Mouse (Mus musculus) spleen, adult 2 months (tissue): ENCODE measurements around the gene Notch1. TPM values are rescaled to one million over a fixed set of nuclear protein-coding genes. Genes with fewer than 3 reads are reported as not detected.

Experiments
- DNase-seq, 2 experiments: peaks; one replicate each; pipeline versions ENCODE4 v3.0.0 to v3.0.0-alpha.2; 2012 to 2021; ENCODE audit warnings: low spot score in 2 of 2, low read depth in 1 of 2
- H3K27ac ChIP-seq: fragments of 200-500 bp; 2 replicates; pipeline ENCODE4 v1.5.1; 2012; ENCODE audit warnings: low read length, inconsistent platforms; ENCODE audit not compliant: insufficient read depth
- H3K27me3 ChIP-seq: fragments of 200-500 bp; 2 replicates; pipeline ENCODE4 v1.6.1; 2012; ENCODE audit warnings: mild to moderate bottlenecking, moderate library complexity, low read length, inconsistent platforms; ENCODE audit not compliant: control insufficient read depth, insufficient read depth
- H3K36me3 ChIP-seq: fragments of 200-500 bp; 2 replicates; pipeline ENCODE4 v1.6.1; 2012; ENCODE audit warnings: mild to moderate bottlenecking, low read length, inconsistent platforms; ENCODE audit not compliant: control insufficient read depth, insufficient read depth
- H3K4me1 ChIP-seq: fragments of 200-500 bp; 2 replicates; pipeline ENCODE4 v1.6.1; 2011; ENCODE audit warnings: inconsistent platforms; ENCODE audit not compliant: control insufficient read depth, insufficient read depth, insufficient read length
- H3K4me3 ChIP-seq: fragments of 200-500 bp; 2 replicates; pipeline ENCODE4 v1.5.1; 2011; ENCODE audit warnings: mild to moderate bottlenecking, inconsistent platforms; ENCODE audit not compliant: insufficient read depth, insufficient read length; ENCODE audit errors: extremely low read depth
- CTCF ChIP-seq: fragments of 200-500 bp; IDR thresholded peaks from 2 replicates; pipeline ENCODE4 v1.5.1; 2011; ENCODE audit warnings: mild to moderate bottlenecking, inconsistent platforms; ENCODE audit not compliant: insufficient read depth, insufficient read length, insufficient replicate concordance; ENCODE audit errors: extremely low read depth
- POLR2A ChIP-seq: fragments of 200-500 bp; IDR thresholded peaks from 2 replicates; pipeline ENCODE4 v1.6.1; 2011; ENCODE audit warnings: low read depth, low read length, inconsistent platforms
- WGBS: fragments of 180-500 bp; shearing (Covaris S2); methylation state at CpG from one replicate; pipeline ENCODE4 v1.1.7; 2018; 5-methylcytosine and 5-hydroxymethylcytosine counted together
- polyA plus RNA-seq: library from polyadenylated mRNA; depleted of rRNA; stranded (reverse); fragments of >200 nt; gene quantifications from 2 replicates; pipeline ENCODE4 v1.2.3, GENCODE M21; 2012

Gene Notch1
- polyA plus RNA-seq, 1 experiment: 34.6 TPM

DNA sequence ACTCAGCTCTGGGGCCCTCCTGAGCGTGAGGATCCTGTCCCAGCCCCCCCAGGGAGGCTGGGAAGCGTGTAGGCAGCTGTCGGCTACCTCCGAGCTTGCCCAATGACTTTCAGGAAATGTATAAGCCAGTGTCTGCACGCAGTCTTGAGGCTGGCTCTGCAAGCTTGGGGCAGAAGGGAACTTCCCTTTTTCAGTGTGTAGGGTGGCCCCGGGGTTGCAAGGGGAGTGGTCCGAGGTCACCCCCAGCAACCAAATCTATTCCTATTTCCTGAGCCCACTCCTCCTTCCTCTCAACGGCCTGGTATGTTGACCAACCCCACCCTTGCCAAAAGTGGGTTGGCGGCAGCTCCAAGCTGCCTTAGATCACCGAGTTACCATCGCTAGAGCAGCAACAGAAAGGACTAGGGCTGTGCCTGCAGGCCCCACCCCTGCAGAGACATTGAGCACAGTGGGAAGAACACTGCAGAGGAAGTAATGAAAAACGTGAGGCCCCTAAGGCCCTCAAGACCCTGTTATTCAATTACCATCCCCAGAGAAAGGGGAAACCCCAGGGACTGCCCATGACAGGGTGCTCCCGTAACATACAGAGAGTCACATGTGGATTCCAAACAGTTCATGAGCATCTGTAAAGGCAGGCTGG lies 33.1 kb downstream of the Notch1 start:
- H3K4me1 ChIP-seq: peaks cover 47% of the 10 kb centered on the region
- H3K27me3 ChIP-seq: no peaks in the 10 kb centered on the region
- 5% methylated on average over 13 of the region's 13 CpGs for WGBS
- H3K27ac ChIP-seq: peak overlapping the region; percentile 68
- peak overlapping the region; percentile 39; the same call in 1 of the 2 replicates for H3K4me3 ChIP-seq
- peaks cover 14% of the 10 kb centered on the region for H3K36me3 ChIP-seq
- DNase-seq: peak in 1 of 2 experiments; percentile 60
- TF ChIP-seq CTCF: no peak

DNA sequence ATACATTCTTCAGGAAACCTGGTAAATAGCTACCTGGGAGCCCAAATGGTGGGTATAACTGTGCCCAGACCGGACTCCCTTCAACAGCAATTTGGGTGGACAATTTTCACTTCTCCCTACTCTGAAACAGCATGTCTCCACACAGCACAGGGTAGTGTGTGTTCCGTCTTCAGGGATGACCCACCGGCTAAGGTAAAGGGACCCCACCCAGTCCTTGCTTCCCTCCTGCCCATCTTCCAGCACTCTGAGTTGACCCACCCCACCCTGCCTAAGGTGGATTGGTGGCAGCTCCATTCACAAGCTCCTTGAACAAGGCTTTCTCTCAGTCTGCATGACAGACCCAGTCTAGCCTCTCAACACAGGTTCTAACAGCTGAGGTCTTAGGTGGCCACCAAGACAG lies 33.6 kb downstream of the Notch1 start:
- DNase-seq: no peak
- Histone ChIP-seq H3K4me3 (no peak overlapping the region), H3K27ac (peak overlapping the region; percentile 68), H3K36me3 (peaks cover 18% of the 10 kb centered on the region), H3K4me1 (peaks cover 42% of the 10 kb centered on the region), H3K27me3 (no peaks in the 10 kb centered on the region)
- no peak for TF ChIP-seq CTCF
- no peak for TF ChIP-seq POLR2A
- WGBS: 60% methylated on average over 3 of the region's 3 CpGs

DNA sequence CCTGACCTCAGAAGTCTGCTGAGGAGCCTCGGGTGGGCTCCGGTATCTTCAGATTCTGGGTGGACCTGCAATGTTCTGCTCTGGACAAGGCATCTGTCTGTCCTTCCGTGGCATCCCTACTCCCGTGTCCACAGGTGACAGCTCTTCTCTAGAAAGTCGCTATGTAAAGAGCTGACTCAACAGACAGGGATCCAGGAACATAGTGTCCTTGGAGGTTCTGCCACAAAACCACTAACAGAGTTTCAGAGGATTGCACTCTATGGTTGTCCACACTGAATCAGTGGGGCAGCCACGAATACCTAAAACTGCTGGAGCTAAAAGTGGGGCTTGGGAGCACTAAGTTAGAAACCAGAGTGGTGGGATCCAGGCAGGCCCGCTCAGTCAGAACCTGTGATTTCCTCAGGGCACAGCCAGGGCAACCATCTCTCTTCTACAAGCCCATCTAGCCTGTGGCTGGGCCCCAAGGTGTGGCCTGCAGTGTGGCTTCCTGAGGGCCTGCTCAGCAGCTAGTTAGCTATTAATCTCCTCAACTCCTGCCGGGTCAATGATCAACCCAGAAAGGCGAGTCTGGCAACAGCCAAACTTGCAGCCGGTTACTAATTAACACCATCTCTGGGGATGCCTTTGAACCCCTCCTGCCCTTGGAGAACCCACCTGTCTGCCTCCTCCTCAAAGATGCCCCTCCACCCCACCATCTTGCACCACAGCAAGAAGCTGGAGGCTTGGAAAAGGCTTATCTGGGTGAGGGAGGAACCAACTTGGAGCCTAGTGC lies 34.6 kb downstream of the Notch1 start:
- no peaks in the 10 kb centered on the region for H3K27me3 ChIP-seq
- no peak overlapping the region for H3K4me3 ChIP-seq
- H3K36me3 ChIP-seq: peaks cover 25% of the 10 kb centered on the region
- DNase-seq: no peak
- H3K27ac ChIP-seq: no peak overlapping the region
- WGBS: 88% methylated on average over 10 of the region's 10 CpGs
- TF ChIP-seq CTCF: no peak
- no peak for TF ChIP-seq POLR2A
- H3K4me1 ChIP-seq: peaks cover 33% of the 10 kb centered on the region; the same call in 1 of the 2 replicates

DNA sequence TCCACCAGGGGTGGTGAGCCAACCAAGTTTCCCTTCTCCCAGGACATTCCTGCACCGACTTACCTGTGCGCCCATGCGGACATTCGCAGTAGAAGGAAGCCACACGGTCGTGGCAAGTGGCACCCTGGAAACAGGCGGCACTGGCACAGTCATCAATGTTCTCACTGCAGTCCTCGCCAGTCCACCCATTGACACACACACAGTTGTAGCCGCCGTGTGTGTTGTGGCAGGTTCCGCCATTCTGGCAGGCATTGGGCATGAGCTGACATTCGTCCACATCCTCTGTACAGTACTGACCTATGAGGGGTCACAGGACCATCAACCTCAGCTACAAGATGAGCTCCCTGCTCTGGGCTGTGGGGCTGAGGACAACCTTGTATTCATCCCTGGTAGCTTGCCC lies 35.6 kb downstream of the Notch1 start:
- H3K27me3 ChIP-seq: no peaks in the 10 kb centered on the region
- peaks cover 24% of the 10 kb centered on the region; the same call in 1 of the 2 replicates for H3K4me1 ChIP-seq
- no peak for DNase-seq
- H3K36me3 ChIP-seq: peaks cover 30% of the 10 kb centered on the region
- TF ChIP-seq CTCF (no peak), POLR2A (no peak)
- 96% methylated on average over 12 of the region's 12 CpGs for WGBS
- no peak overlapping the region for H3K27ac ChIP-seq
- H3K4me3 ChIP-seq: no peak overlapping the region

DNA sequence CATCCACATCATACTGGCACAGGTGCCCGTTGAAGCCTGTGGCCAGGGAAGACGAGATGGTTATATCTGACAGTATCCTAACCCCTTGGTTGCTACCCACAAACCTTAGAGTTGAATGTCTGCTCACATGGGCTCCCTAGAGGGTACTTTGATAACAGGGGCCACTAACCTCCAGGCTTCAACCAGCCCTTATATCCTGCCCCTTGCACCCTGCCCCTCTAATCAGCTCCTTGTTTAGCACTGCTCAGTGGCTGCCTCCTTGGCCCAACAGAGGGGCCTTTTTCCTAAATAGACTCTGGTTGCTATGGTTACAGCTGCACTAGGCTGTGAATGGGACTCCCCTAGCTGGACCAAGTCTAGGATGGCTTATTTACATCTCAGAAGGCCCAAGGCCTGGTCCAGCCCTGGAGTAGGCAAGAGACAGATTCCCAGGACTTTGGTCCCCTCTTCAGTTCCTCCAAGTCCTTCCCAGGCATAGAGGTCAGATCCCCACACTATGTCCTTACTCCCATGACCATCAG lies 37.7 kb downstream of the Notch1 start:
- no peak for DNase-seq
- 91% methylated on average over 2 of the region's 2 CpGs for WGBS
- no peak overlapping the region for H3K4me3 ChIP-seq
- no peak for TF ChIP-seq POLR2A
- no peak for TF ChIP-seq CTCF
- H3K36me3 ChIP-seq: peaks cover 41% of the 10 kb centered on the region
- peaks cover 12% of the 10 kb centered on the region; the same call in 1 of the 2 replicates for H3K4me1 ChIP-seq
- H3K27me3 ChIP-seq: no peaks in the 10 kb centered on the region
- no peak overlapping the region for H3K27ac ChIP-seq

DNA sequence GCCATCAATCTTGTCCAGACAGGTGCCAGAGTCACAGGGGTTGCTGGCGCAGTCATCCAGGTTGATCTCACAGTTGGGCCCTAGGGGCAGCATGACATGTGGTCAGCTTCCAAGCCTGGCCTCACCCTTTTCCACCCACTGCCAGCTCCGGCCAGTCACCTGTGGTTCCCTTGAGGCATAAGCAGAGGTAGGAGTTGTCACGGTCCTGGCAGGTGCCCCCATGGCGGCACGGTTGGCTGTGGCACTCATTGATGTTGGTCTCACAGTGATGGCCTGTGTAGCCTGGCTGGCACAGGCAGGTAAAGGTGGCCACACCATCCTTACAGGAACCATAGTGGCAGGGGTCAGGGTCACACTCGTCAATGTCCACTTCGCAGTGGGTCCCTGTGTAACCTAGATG lies 38.6 kb downstream of the Notch1 start:
- H3K27ac ChIP-seq: no peak overlapping the region
- H3K36me3 ChIP-seq: peaks cover 41% of the 10 kb centered on the region
- TF ChIP-seq POLR2A (no peak), CTCF (no peak)
- peaks cover 8% of the 10 kb centered on the region; the same call in 1 of the 2 replicates for H3K4me1 ChIP-seq
- no peak for DNase-seq
- WGBS: 93% methylated on average over 7 of the region's 7 CpGs
- no peaks in the 10 kb centered on the region for H3K27me3 ChIP-seq
- H3K4me3 ChIP-seq: no peak overlapping the region
